Comparison of ENCODE assay signal across 21 mouse cellular contexts in the genomic region with DNA sequence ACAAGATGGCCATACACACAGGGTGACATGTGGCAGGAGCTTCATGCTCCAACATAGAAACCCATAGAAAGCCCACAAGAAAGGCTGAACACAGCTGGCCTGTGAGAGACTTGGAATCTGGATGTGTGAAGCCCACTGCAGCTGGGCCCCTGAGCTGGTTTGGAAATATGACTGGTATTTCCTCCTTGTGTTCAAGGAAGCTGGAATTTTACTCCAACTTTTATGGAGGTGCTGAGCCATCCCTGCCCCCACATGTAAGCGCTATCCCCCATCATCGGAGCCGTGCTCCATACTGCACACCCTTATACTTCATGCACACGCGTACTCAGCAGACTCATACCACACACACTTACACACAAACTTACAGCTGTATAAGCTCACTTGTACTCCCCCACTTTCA.
DNase-seq lines count a peak whose midpoint lies in the region; ATAC-seq lines count a peak whose summit lies in the region.
"Had no signal": no experiment of that assay in that cellular context is flagged by ENCODE, and none has a peak within 500 bp of the region (broad histone marks: within the 10 kb centered on the region; RNA-seq: fewer than 3 reads in every experiment).

No protein-coding gene starts in this region.

- H3K9ac ChIP-seq in kidney, embryonic 15.5 days: no peak overlapping the region
- H3K9ac ChIP-seq in lung, embryonic 15.5 days: no peak overlapping the region
- no peak overlapping the region for H3K9ac ChIP-seq in stomach, embryonic 15.5 days
- no peak overlapping the region for H3K9ac ChIP-seq in hindbrain, embryonic 14.5 days
- H3K9ac ChIP-seq: forebrain, embryonic 12.5 days; hindbrain, embryonic 15.5 days; liver, embryonic 15.5 days; midbrain, embryonic 13.5 days had no signal

- H3K27me3 ChIP-seq in kidney, embryonic 15.5 days: no peaks in the 10 kb centered on the region; the same call in 1 of the 2 replicates
- H3K27me3 ChIP-seq in lung, embryonic 15.5 days: no peaks in the 10 kb centered on the region
- H3K27me3 ChIP-seq in stomach, embryonic 15.5 days (replicated peaks): no peaks in the 10 kb centered on the region
- H3K27me3 ChIP-seq in heart, embryonic 10.5 days (ENCODE audit: insufficient read depth, poor library complexity, severe bottlenecking): peaks cover 5% of the 10 kb centered on the region; the same call in 1 of the 2 replicates
- H3K27me3 ChIP-seq in hindbrain, embryonic 14.5 days (ENCODE audit: control insufficient read depth, insufficient read depth, low read length): no peaks in the 10 kb centered on the region
- H3K27me3 ChIP-seq: CH12.LX; forebrain, embryonic 12.5 days; hindbrain, embryonic 15.5 days; liver, embryonic 15.5 days; midbrain, embryonic 13.5 days had no signal

- ATAC-seq in kidney, embryonic 15.5 days (replicated peaks; ENCODE audit: low FRiP score): peak; percentile 24; the same call in 1 of the 2 replicates
- peak; percentile 52; the same call in 1 of the 2 replicates for ATAC-seq in lung, embryonic 15.5 days (ENCODE audit: borderline replicate concordance, extremely low read depth, low FRiP score, low TSS enrichment)
- peak; percentile 18; the same call in 1 of the 2 replicates for ATAC-seq in stomach, embryonic 15.5 days (ENCODE audit: insufficient read depth, low FRiP score, low read depth)
- no peak for ATAC-seq in hindbrain, embryonic 14.5 days (ENCODE audit: low FRiP score)
- ATAC-seq: midbrain, embryonic 13.5 days had no signal

- no peaks in the 10 kb centered on the region for H3K36me3 ChIP-seq in kidney, embryonic 15.5 days
- no peaks in the 10 kb centered on the region for H3K36me3 ChIP-seq in lung, embryonic 15.5 days
- no peaks in the 10 kb centered on the region for H3K36me3 ChIP-seq in stomach, embryonic 15.5 days
- no peaks in the 10 kb centered on the region for H3K36me3 ChIP-seq in heart, embryonic 10.5 days
- H3K36me3 ChIP-seq in hindbrain, embryonic 14.5 days (replicated peaks; ENCODE audit: control insufficient read depth, insufficient read depth): no peaks in the 10 kb centered on the region
- H3K36me3 ChIP-seq: forebrain, embryonic 12.5 days; hindbrain, embryonic 15.5 days; liver, embryonic 15.5 days; midbrain, embryonic 13.5 days had no signal

- no peak overlapping the region for H3K4me2 ChIP-seq in kidney, embryonic 15.5 days
- H3K4me2 ChIP-seq in lung, embryonic 15.5 days: no peak overlapping the region
- no peak overlapping the region for H3K4me2 ChIP-seq in stomach, embryonic 15.5 days
- H3K4me2 ChIP-seq in hindbrain, embryonic 14.5 days (replicated peaks): no peak overlapping the region
- H3K4me2 ChIP-seq: forebrain, embryonic 12.5 days; heart, embryonic 11.5 days; hindbrain, embryonic 15.5 days; liver, embryonic 15.5 days; midbrain, embryonic 13.5 days had no signal

- H3K4me3 ChIP-seq in kidney, embryonic 15.5 days (replicated peaks): no peak overlapping the region
- H3K4me3 ChIP-seq in lung, embryonic 15.5 days: no peak overlapping the region
- H3K4me3 ChIP-seq in stomach, embryonic 15.5 days (replicated peaks): no peak overlapping the region
- H3K4me3 ChIP-seq in heart, embryonic 10.5 days: no peak overlapping the region
- H3K4me3 ChIP-seq in hindbrain, embryonic 14.5 days (replicated peaks; ENCODE audit: low read length): no peak overlapping the region
- H3K4me3 ChIP-seq: forebrain, embryonic 12.5 days; hindbrain, embryonic 15.5 days; liver, embryonic 15.5 days; midbrain, embryonic 13.5 days had no signal

- no peak for DNase-seq in kidney, adult 11 months
- no peak for DNase-seq in lung, postnatal 36 days
- DNase-seq in forelimb bud, embryonic 11.5 days (ENCODE audit: low read depth, low spot score): peak; percentile 39
- no peak for DNase-seq in heart, embryonic 10.5 days (ENCODE audit: low spot score)
- no peak for DNase-seq in hindbrain, embryonic 14.5 days (ENCODE audit: low spot score)
- DNase-seq: adrenal gland, adult 2 months; cerebellum, adult 11 months; cerebellum, postnatal 25 days; heart, postnatal 14 days; layer of hippocampus, postnatal 36 days; right cerebral cortex, postnatal 14 days; thymus, adult 18-20 months had no signal

- no peak overlapping the region for H3K27ac ChIP-seq in kidney, embryonic 15.5 days
- 0 out of 2 replicates have a peak overlapping the region, but pooled peaks have one; percentile 11 for H3K27ac ChIP-seq in lung, embryonic 15.5 days
- H3K27ac ChIP-seq in stomach, embryonic 15.5 days: no peak overlapping the region
- no peak overlapping the region for H3K27ac ChIP-seq in heart, embryonic 10.5 days
- H3K27ac ChIP-seq in hindbrain, embryonic 14.5 days: no peak overlapping the region
- H3K27ac ChIP-seq: forebrain, embryonic 12.5 days; hindbrain, embryonic 15.5 days; liver, embryonic 15.5 days; midbrain, embryonic 13.5 days had no signal

- H3K4me1 ChIP-seq in kidney, embryonic 15.5 days: peaks cover 14% of the 10 kb centered on the region
- peaks cover 6% of the 10 kb centered on the region for H3K4me1 ChIP-seq in lung, embryonic 15.5 days
- H3K4me1 ChIP-seq in stomach, embryonic 15.5 days: no peaks in the 10 kb centered on the region
- H3K4me1 ChIP-seq in heart, embryonic 10.5 days: peaks cover 11% of the 10 kb centered on the region; the same call in 1 of the 2 replicates
- no peaks in the 10 kb centered on the region for H3K4me1 ChIP-seq in hindbrain, embryonic 14.5 days (replicated peaks; ENCODE audit: control insufficient read depth, insufficient read depth, low read length)
- H3K4me1 ChIP-seq: forebrain, embryonic 12.5 days; liver, embryonic 15.5 days; midbrain, embryonic 13.5 days had no signal

- WGBS in kidney, embryonic 15.5 days: 75% methylated on average over 5 of the region's 5 CpGs
- 45% methylated on average over 5 of the region's 5 CpGs for WGBS in lung, embryonic 15.5 days
- WGBS in stomach, embryonic 15.5 days: 63% methylated on average over 5 of the region's 5 CpGs
- 79% methylated on average over 5 of the region's 5 CpGs for WGBS in heart, embryonic 10.5 days
- 92% methylated on average over 5 of the region's 5 CpGs for WGBS in hindbrain, embryonic 14.5 days

- H3K9me3 ChIP-seq in kidney, embryonic 15.5 days (replicated peaks): no peaks in the 10 kb centered on the region
- no peaks in the 10 kb centered on the region for H3K9me3 ChIP-seq in lung, embryonic 15.5 days
- no peaks in the 10 kb centered on the region for H3K9me3 ChIP-seq in stomach, embryonic 15.5 days
- H3K9me3 ChIP-seq in heart, embryonic 10.5 days: no peaks in the 10 kb centered on the region
- H3K9me3 ChIP-seq in hindbrain, embryonic 14.5 days (ENCODE audit: control insufficient read depth, low read length): no peaks in the 10 kb centered on the region; the same call in 1 of the 2 replicates
- H3K9me3 ChIP-seq: hindbrain, embryonic 15.5 days; liver, embryonic 15.5 days; midbrain, embryonic 13.5 days had no signal
